Mouse (Mus musculus): ENCODE data around the gene Trmt11.
"Not testable (repeated sequence)": the region's sequence is repeated elsewhere in the genome, so short reads cannot be mapped to it uniquely, and the experiment has no call there.

GRCm38 (mm10) chr10:30535930-30536329 lies 64.6 kb downstream of the Trmt11 start:
- TF ChIP-seq CTCF (IDR thresholded peaks at IDR 0.05; ENCODE audit: borderline replicate concordance, control insufficient read depth, extremely low read depth, insufficient read depth, low read length, poor library complexity); POLR2A (IDR thresholded peaks at IDR 0.05; ENCODE audit: control insufficient read depth, extremely low read depth, insufficient read depth, low read length, poor library complexity): not testable (repeated sequence)

Measured in thymus, adult 2 months (tissue).